Mouse (Mus musculus): ENCODE measurements around the gene Ssh1. TPM values are rescaled to one million over a fixed set of nuclear protein-coding genes. Genes with fewer than 3 reads are reported as not detected.

The Ssh1 gene
- polyA plus RNA-seq (2014; fragmentation: Nextera tagmentation; extraction: Ambion mirVana) = 16.2 and 17.8 TPM in 2 replicates

DNA sequence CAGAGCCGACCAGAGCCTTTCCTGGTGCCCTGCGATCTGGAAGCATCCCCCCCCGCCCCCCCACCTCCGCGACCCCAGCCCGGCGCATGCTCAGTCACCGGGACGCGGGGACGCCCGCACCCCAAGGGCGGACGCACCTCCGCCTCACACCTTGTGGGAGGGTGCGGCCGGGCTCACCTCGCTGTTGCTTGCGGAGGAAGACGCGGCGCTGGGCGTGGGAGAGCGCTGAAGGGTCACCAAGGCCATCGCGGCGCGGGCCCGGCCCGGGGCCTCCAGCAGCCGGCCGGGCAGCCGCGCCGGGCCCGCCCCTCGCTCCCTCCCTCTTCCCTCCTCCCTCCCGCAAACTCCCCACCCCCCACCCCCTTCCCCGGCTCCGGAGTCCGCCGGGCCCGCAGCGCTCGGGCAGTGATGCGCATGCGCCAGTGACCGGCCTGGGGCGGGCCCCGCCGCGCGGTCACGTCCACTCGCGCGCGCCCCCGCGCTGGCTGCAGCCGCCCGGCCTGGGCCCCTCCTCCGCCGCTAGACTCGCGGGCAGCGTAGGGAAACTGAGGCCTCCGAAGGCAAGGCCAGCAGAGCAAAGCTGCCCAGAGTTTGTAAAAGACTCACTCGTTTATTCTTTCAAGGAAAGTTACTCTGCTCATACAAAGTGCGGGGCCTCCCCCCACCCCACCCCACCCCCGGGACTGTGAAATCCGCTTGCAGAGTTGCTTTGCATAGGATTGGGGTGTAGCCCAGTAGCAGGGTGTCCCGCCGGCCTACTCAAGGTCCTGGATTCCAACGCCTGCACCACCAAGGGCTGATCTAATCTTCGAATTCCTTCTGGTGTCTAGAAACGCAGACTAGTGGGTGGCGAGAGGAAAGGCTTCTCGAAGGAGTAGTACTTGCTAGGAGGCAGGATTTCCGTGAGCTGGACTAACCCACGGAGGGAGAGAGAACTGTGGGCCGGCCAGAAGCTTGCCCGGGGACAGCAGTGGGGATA lies at the start of gene Ssh1:
TSS of gene Ssh1 (minus strand) at position 408 of the 979 bp plus-strand sequence.
- H3K27ac ChIP-seq (ENCODE audit: low read depth, low read length) = peak within 1 kb of the TSS; percentile 95
- WGBS = 1% methylated on average over 81 of the region's 83 CpGs
- peaks cover 34% of the 10 kb centered on the region for H3K4me1 ChIP-seq (replicated peaks; ENCODE audit: control insufficient read depth, insufficient read depth, low read length)
- H3K36me3 ChIP-seq (ENCODE audit: control insufficient read depth, insufficient read depth, low read length) = no peaks in the 10 kb centered on the region
- DNase-seq (ENCODE audit: low spot score) (peak; percentile 83), ATAC-seq (replicated peaks; ENCODE audit: low FRiP score) (peak; percentile 81)
- H3K4me3 ChIP-seq (ENCODE audit: low read depth, low read length) = peak within 1 kb of the TSS; percentile 85
- H3K9me3 ChIP-seq (ENCODE audit: control insufficient read depth, low read length) = no peaks in the 10 kb centered on the region
- H3K9ac ChIP-seq (ENCODE audit: low read depth, low read length) = peak within 1 kb of the TSS; percentile 86
- peak within 1 kb of the TSS; percentile 96 for H3K4me2 ChIP-seq
- H3K27me3 ChIP-seq (replicated peaks; ENCODE audit: control insufficient read depth, insufficient read depth, low read length) = no peaks in the 10 kb centered on the region

DNA sequence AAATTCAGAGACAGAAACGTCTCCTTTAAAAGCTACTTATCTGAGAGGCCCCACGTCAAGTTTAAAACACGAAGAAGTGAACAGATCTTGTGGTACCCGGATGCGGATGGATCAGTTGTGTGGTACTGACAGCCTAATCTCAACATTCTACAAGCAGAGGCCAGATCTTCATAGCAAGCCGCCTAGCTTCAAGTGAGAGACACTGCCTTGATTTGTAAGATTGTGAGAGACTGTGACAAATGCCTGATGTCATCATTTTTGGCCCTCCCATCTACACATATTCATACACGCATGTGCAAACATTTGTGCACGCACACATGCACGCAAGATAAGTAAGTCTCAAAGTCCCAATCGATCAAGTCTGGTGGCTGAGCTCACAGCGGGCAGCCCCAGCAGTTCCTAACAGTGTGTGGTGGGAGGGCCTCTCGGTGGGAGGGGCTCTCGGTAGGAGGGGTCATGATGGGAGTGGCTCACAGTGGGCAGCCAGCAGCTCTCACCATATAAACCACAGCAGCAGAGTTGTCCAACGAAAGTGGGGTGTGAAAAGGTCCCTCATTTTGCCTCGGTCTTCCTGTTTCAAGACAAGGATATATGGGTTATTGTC lies 47.7 kb upstream of the Ssh1 start:
- 14% methylated on average over 15 of the region's 15 CpGs for WGBS
- no peak overlapping the region for H3K4me3 ChIP-seq (ENCODE audit: low read depth, low read length)
- no peak overlapping the region for H3K9ac ChIP-seq (ENCODE audit: low read depth, low read length)
- ATAC-seq (replicated peaks; ENCODE audit: low FRiP score) = peak; percentile 83
- no peaks in the 10 kb centered on the region for H3K36me3 ChIP-seq (ENCODE audit: control insufficient read depth, insufficient read depth, low read length)
- H3K4me1 ChIP-seq (replicated peaks; ENCODE audit: control insufficient read depth, insufficient read depth, low read length) = peaks cover 7% of the 10 kb centered on the region; the same call in 1 of the 2 replicates
- H3K9me3 ChIP-seq (ENCODE audit: control insufficient read depth, low read length) = no peaks in the 10 kb centered on the region
- no peaks in the 10 kb centered on the region for H3K27me3 ChIP-seq (replicated peaks; ENCODE audit: control insufficient read depth, insufficient read depth, low read length)
- peak; percentile 71 for DNase-seq (ENCODE audit: low spot score)
- H3K4me2 ChIP-seq = no peak overlapping the region
- H3K27ac ChIP-seq (ENCODE audit: low read depth, low read length) = no peak overlapping the region

DNA sequence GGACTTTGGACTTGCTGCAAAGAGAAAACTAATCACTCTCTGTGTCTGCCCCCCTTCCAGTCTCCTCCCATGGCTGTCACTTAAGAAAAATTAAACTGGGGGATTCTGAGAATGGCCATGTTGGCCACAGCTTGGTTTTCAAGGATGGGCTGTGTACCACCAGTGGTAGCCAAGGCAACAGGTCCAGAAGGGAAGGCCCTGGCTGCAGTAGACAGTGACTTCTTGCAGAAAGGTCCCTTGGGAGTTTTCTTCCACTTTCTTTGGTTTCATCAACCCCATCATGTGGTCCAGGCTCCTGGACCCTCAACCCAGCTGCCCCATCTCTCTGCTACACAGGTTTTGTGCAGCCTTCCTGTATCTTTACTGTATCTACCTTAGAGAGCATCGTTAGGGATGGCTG lies 47.2 kb upstream of the Ssh1 start:
- ATAC-seq (replicated peaks; ENCODE audit: low FRiP score) (no peak), DNase-seq (ENCODE audit: low spot score) (no peak)
- no peak overlapping the region for H3K27ac ChIP-seq (ENCODE audit: low read depth, low read length)
- peaks cover 7% of the 10 kb centered on the region; the same call in 1 of the 2 replicates for H3K4me1 ChIP-seq (replicated peaks; ENCODE audit: control insufficient read depth, insufficient read depth, low read length)
- H3K9me3 ChIP-seq (ENCODE audit: control insufficient read depth, low read length) = no peaks in the 10 kb centered on the region
- H3K36me3 ChIP-seq (ENCODE audit: control insufficient read depth, insufficient read depth, low read length) = no peaks in the 10 kb centered on the region
- no peaks in the 10 kb centered on the region for H3K27me3 ChIP-seq (replicated peaks; ENCODE audit: control insufficient read depth, insufficient read depth, low read length)
- no peak overlapping the region for H3K4me2 ChIP-seq
- no peak overlapping the region for H3K4me3 ChIP-seq (ENCODE audit: low read depth, low read length)
- WGBS = 63% methylated on average over 1 of the region's 1 CpGs
- no peak overlapping the region for H3K9ac ChIP-seq (ENCODE audit: low read depth, low read length)

DNA sequence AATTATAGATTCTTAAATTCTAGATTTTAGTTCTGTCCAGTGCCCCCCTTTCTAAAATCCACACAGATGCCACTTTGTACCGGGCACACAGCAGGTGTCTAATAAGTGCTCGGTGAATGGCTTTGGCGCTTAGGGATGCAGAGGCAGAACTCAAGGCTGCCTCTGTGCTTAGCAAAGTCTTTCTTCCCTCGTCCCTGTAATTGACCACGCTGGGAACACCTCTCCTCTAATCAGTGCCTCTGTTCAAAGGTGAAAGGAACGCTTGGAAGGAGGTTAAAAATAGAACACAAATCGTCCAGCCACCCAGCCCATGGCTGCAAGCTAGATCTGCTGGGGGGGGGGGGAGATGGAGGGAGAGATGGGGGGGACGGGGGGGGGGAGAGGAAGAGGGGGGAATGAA lies 46.8 kb upstream of the Ssh1 start:
- no peak overlapping the region for H3K4me3 ChIP-seq (ENCODE audit: low read depth, low read length)
- WGBS = 42% methylated on average over 7 of the region's 8 CpGs

DNA sequence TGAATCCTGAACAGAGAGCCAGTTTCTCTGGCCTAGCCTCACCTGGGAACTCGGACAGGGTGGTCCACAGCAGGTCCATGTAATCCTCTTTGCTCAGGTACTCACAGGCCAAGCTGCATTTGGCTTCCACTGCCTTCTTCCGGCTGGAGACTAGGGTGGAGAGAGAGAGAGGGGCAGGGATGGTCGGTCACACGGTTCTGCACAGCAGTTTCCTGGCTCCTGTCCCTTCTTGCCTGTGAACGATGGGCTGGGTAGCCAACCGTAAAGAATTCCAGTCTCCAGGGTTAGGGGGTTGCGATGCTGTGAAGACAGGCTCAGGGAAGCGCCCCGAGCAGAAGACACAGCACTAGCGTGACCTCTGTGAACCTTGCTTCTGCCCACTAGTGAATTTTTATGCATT lies 41.4 kb upstream of the Ssh1 start:
- 72% methylated on average over 10 of the region's 10 CpGs for WGBS
- ATAC-seq (replicated peaks; ENCODE audit: low FRiP score) (no peak), DNase-seq (ENCODE audit: low spot score) (no peak)
- no peaks in the 10 kb centered on the region for H3K4me1 ChIP-seq (replicated peaks; ENCODE audit: control insufficient read depth, insufficient read depth, low read length)
- H3K36me3 ChIP-seq (ENCODE audit: control insufficient read depth, insufficient read depth, low read length) = no peaks in the 10 kb centered on the region
- no peak overlapping the region for H3K27ac ChIP-seq (ENCODE audit: low read depth, low read length)
- no peak overlapping the region for H3K4me3 ChIP-seq (ENCODE audit: low read depth, low read length)
- no peaks in the 10 kb centered on the region for H3K9me3 ChIP-seq (ENCODE audit: control insufficient read depth, low read length)
- H3K4me2 ChIP-seq = no peak overlapping the region
- no peak overlapping the region for H3K9ac ChIP-seq (ENCODE audit: low read depth, low read length)
- no peaks in the 10 kb centered on the region for H3K27me3 ChIP-seq (replicated peaks; ENCODE audit: control insufficient read depth, insufficient read depth, low read length)

More for the DNA sequence above, 46.8 kb upstream of the Ssh1 start:
- DNase-seq (ENCODE audit: low spot score) (no peak), ATAC-seq (replicated peaks; ENCODE audit: low FRiP score) (no peak)
- Histone ChIP-seq H3K27me3 (replicated peaks; ENCODE audit: control insufficient read depth, insufficient read depth, low read length) (no peaks in the 10 kb centered on the region), H3K9me3 (ENCODE audit: control insufficient read depth, low read length) (no peaks in the 10 kb centered on the region), H3K4me1 (replicated peaks; ENCODE audit: control insufficient read depth, insufficient read depth, low read length) (peaks cover 7% of the 10 kb centered on the region; the same call in 1 of the 2 replicates), H3K9ac (ENCODE audit: low read depth, low read length) (no peak overlapping the region), H3K36me3 (ENCODE audit: control insufficient read depth, insufficient read depth, low read length) (no peaks in the 10 kb centered on the region), H3K4me2 (no peak overlapping the region), H3K27ac (ENCODE audit: low read depth, low read length) (no peak overlapping the region)

DNA sequence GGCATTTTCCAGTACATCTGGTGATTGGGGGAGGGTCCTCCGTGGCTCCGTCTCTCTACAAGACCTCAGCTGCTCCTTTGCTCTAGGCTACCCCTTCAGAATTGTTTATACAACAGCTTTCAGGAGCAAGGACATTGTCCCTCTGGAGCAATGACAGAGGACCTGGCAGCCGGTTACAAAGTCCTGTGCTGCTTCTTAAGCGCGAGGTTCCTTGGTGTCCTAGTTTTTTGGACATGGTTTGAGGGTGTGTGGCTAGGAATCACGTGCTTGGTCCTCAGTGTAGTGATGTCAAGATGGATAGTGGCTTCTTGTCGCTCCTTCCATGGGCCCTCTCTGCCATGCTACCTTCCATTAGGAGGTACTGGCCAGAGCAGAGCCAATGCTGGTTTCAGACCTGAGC lies 40.7 kb upstream of the Ssh1 start:
- Histone ChIP-seq H3K4me1 (replicated peaks; ENCODE audit: control insufficient read depth, insufficient read depth, low read length) (no peaks in the 10 kb centered on the region), H3K4me2 (no peak overlapping the region), H3K4me3 (ENCODE audit: low read depth, low read length) (no peak overlapping the region), H3K9me3 (ENCODE audit: control insufficient read depth, low read length) (no peaks in the 10 kb centered on the region), H3K27ac (ENCODE audit: low read depth, low read length) (no peak overlapping the region), H3K27me3 (replicated peaks; ENCODE audit: control insufficient read depth, insufficient read depth, low read length) (no peaks in the 10 kb centered on the region), H3K36me3 (ENCODE audit: control insufficient read depth, insufficient read depth, low read length) (no peaks in the 10 kb centered on the region), H3K9ac (ENCODE audit: low read depth, low read length) (no peak overlapping the region)
- ATAC-seq (replicated peaks; ENCODE audit: low FRiP score) (no peak), DNase-seq (ENCODE audit: low spot score) (no peak)
- WGBS = 68% methylated on average over 7 of the region's 7 CpGs

DNA sequence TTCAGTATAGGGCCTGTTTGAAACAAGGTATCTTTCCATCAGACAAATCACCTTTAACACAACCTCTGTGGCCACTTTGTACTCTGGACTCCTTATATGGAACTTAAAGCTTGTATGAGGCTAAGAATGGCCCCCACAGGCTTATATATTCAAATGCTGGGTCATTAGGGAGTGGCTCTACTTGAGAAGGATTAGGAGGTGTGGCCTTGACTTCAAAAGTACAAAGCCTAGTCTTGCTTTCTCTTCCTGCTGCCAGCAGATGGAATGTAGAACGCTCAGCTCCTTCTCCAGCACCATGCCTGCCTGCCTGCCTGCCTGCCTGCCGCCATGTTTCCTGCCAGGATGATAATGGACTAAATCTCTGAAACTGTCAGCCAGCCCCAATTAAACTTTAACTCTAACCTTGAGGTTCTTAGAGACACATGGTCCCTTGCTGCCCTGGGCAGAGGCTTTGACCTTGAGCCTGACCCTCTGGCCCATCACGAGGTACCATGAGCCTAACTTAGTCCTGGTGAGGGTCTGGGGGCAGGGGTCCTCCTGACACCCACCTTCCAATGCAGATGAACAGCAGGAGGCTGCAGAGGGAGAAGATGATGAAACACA lies 38.6 kb upstream of the Ssh1 start:
- H3K27me3 ChIP-seq (replicated peaks; ENCODE audit: control insufficient read depth, insufficient read depth, low read length) = no peaks in the 10 kb centered on the region
- DNase-seq (ENCODE audit: low spot score) = no peak
- H3K4me1 ChIP-seq (replicated peaks; ENCODE audit: control insufficient read depth, insufficient read depth, low read length) = no peaks in the 10 kb centered on the region
- H3K36me3 ChIP-seq (ENCODE audit: control insufficient read depth, insufficient read depth, low read length) = no peaks in the 10 kb centered on the region
- H3K4me2 ChIP-seq = no peak overlapping the region
- no peak overlapping the region for H3K9ac ChIP-seq (ENCODE audit: low read depth, low read length)
- H3K9me3 ChIP-seq (ENCODE audit: control insufficient read depth, low read length) = no peaks in the 10 kb centered on the region
- H3K27ac ChIP-seq (ENCODE audit: low read depth, low read length) = no peak overlapping the region
- WGBS = 70% methylated on average over 3 of the region's 3 CpGs
- ATAC-seq (replicated peaks; ENCODE audit: low FRiP score) = no peak
- H3K4me3 ChIP-seq (ENCODE audit: low read depth, low read length) = no peak overlapping the region

DNA sequence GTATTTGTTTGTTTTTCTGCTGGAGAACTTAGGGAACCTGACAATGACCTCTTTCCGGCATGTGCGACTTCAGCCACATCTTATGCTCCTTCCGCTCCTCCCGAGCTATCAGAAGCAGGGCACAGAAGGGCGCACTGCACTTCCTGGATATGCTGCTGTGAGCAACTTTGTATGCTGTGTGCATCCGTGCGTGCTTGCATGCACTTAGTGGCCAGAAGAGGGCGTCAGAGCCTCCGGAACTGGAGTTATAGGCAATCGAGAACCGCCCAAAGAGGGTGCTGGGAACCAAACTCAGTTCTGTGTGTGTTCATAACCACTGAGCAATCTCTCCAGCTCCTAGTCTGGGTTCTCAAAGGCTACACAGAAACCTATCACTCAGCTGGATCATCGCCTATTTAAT lies 37.0 kb upstream of the Ssh1 start:
- no peaks in the 10 kb centered on the region for H3K27me3 ChIP-seq (replicated peaks; ENCODE audit: control insufficient read depth, insufficient read depth, low read length)
- no peak overlapping the region for H3K4me3 ChIP-seq (ENCODE audit: low read depth, low read length)
- no peak overlapping the region for H3K4me2 ChIP-seq
- no peaks in the 10 kb centered on the region for H3K9me3 ChIP-seq (ENCODE audit: control insufficient read depth, low read length)
- WGBS = 82% methylated on average over 12 of the region's 12 CpGs
- no peak overlapping the region for H3K9ac ChIP-seq (ENCODE audit: low read depth, low read length)
- no peak for ATAC-seq (replicated peaks; ENCODE audit: low FRiP score)
- H3K4me1 ChIP-seq (replicated peaks; ENCODE audit: control insufficient read depth, insufficient read depth, low read length) = no peaks in the 10 kb centered on the region
- H3K27ac ChIP-seq (ENCODE audit: low read depth, low read length) = no peak overlapping the region
- H3K36me3 ChIP-seq (ENCODE audit: control insufficient read depth, insufficient read depth, low read length) = no peaks in the 10 kb centered on the region
- DNase-seq (ENCODE audit: low spot score) = no peak
